Mouse (Mus musculus) neural tube, embryonic 15.5 days (tissue): ENCODE measurements around the gene Gadd45a. TPM values are rescaled to one million over a fixed set of nuclear protein-coding genes. Genes with fewer than 3 reads are reported as not detected.
A peak's percentile ranks its signal among the peaks of the same experiment; 100 is the strongest.

Experiments
- ATAC-seq: fragments of 200-750 bp; cut with Nextera tagmentation; 2 replicates; pipeline ENCODE4 v1.8.0; 2017; ENCODE audit warnings: mild to moderate bottlenecking, moderate TSS enrichment, moderate library complexity; ENCODE audit not compliant: low FRiP score
- H3K27ac ChIP-seq: fragments of 300-500 bp; sonication (generic); replicated peaks from 2 replicates; pipeline ENCODE4 v1.5.1; 2015; ENCODE audit warnings: mild to moderate bottlenecking, inconsistent platforms
- H3K27me3 ChIP-seq: fragments of 300-500 bp; sonication (generic); replicated peaks from 2 replicates; pipeline ENCODE4 v1.6.1; 2015; ENCODE audit warnings: inconsistent platforms
- H3K36me3 ChIP-seq: fragments of 300-500 bp; sonication (generic); 2 replicates; pipeline ENCODE4 v1.6.1; 2015; ENCODE audit warnings: inconsistent platforms
- H3K4me1 ChIP-seq: fragments of 300-500 bp; sonication (generic); 2 replicates; pipeline ENCODE4 v1.6.1; 2015; ENCODE audit warnings: inconsistent platforms
- H3K4me2 ChIP-seq: fragments of 300-500 bp; sonication (generic); 2 replicates; pipeline ENCODE4 v1.6.1; 2015; ENCODE audit warnings: inconsistent platforms, mild to moderate bottlenecking, moderate library complexity
- H3K4me3 ChIP-seq: fragments of 300-500 bp; sonication (generic); replicated peaks from 2 replicates; pipeline ENCODE4 v1.5.1; 2015; ENCODE audit warnings: mild to moderate bottlenecking, inconsistent platforms
- H3K9ac ChIP-seq: fragments of 300-500 bp; sonication (generic); replicated peaks from 2 replicates; pipeline ENCODE4 v1.6.1; 2015; ENCODE audit warnings: mild to moderate bottlenecking, inconsistent platforms
- H3K9me3 ChIP-seq: fragments of 300-500 bp; sonication (generic); replicated peaks from 2 replicates; pipeline ENCODE4 v1.6.1; 2016; ENCODE audit warnings: inconsistent platforms
- WGBS: fragments of 180-500 bp; shearing (Covaris S2); methylation state at CpG from one replicate; pipeline ENCODE4 v1.1.7; 2015; ENCODE audit warnings: mixed read lengths; 5-methylcytosine and 5-hydroxymethylcytosine counted together
- polyA plus RNA-seq: library from polyadenylated mRNA; unstranded; fragments of >200 nt; fragmentation: Nextera tagmentation; extraction: Ambion mirVana; gene quantifications from 2 replicates; pipeline ENCODE4 v1.2.1, GENCODE M21; 2015

Gene Gadd45a
- 15.8 and 23.4 TPM in 2 replicates for polyA plus RNA-seq

GRCm38 (mm10) chr6:67036837-67037628 is at the start of gene Gadd45a:
TSS of gene Gadd45a (minus strand) at chr6:67037457.
- Histone ChIP-seq H3K4me3 (peak within 1 kb of the TSS; percentile 90), H3K9ac (peak within 1 kb of the TSS; percentile 93), H3K9me3 (no peaks in the 10 kb centered on the region), H3K27me3 (no peaks in the 10 kb centered on the region), H3K36me3 (no peaks in the 10 kb centered on the region), H3K27ac (peak within 1 kb of the TSS; percentile 94), H3K4me2 (peak within 1 kb of the TSS; percentile 67), H3K4me1 (peaks cover 23% of the 10 kb centered on the region)
- peak; percentile 97 for ATAC-seq
- under 1% methylated on average over 69 of the region's 69 CpGs for WGBS

- 92% methylated on average over 9 of the region's 9 CpGs for WGBS
- Histone ChIP-seq H3K27ac (no peak overlapping the region), H3K36me3 (no peaks in the 10 kb centered on the region), H3K9ac (no peak overlapping the region), H3K4me2 (no peak overlapping the region), H3K4me1 (no peaks in the 10 kb centered on the region), H3K4me3 (no peak overlapping the region), H3K27me3 (no peaks in the 10 kb centered on the region), H3K9me3 (no peaks in the 10 kb centered on the region)
- no peak for ATAC-seq
Observed at GRCm38 (mm10) chr6:67085850-67086437, 48.7 kb upstream of the Gadd45a start.

GRCm38 (mm10) chr6:67084465-67084864 is 47.2 kb upstream of the Gadd45a start:
- no peaks in the 10 kb centered on the region for H3K4me1 ChIP-seq
- no peak overlapping the region for H3K9ac ChIP-seq
- no peak overlapping the region for H3K27ac ChIP-seq
- no peak for ATAC-seq
- H3K4me2 ChIP-seq, result no peak overlapping the region
- no peaks in the 10 kb centered on the region for H3K9me3 ChIP-seq
- H3K36me3 ChIP-seq, result no peaks in the 10 kb centered on the region
- no peaks in the 10 kb centered on the region for H3K27me3 ChIP-seq
- 91% methylated on average over 2 of the region's 2 CpGs for WGBS
- no peak overlapping the region for H3K4me3 ChIP-seq

GRCm38 (mm10) chr6:67081141-67081540 is 43.9 kb upstream of the Gadd45a start:
- WGBS, result 90% methylated on average over 4 of the region's 4 CpGs
- H3K36me3 ChIP-seq, result no peaks in the 10 kb centered on the region

GRCm38 (mm10) chr6:67078076-67078475 is 40.8 kb upstream of the Gadd45a start:
- Histone ChIP-seq H3K4me1 (no peaks in the 10 kb centered on the region; the same call in 1 of the 2 replicates), H3K4me2 (no peak overlapping the region), H3K36me3 (no peaks in the 10 kb centered on the region), H3K4me3 (no peak overlapping the region), H3K9ac (no peak overlapping the region), H3K9me3 (no peaks in the 10 kb centered on the region), H3K27ac (no peak overlapping the region), H3K27me3 (no peaks in the 10 kb centered on the region)
- no peak for ATAC-seq
- 75% methylated on average over 3 of the region's 3 CpGs for WGBS

More at GRCm38 (mm10) chr6:67081141-67081540, 43.9 kb upstream of the Gadd45a start:
- Histone ChIP-seq H3K9ac (no peak overlapping the region), H3K4me1 (no peaks in the 10 kb centered on the region; the same call in 1 of the 2 replicates), H3K4me2 (no peak overlapping the region), H3K4me3 (no peak overlapping the region), H3K27ac (no peak overlapping the region), H3K27me3 (no peaks in the 10 kb centered on the region), H3K9me3 (no peaks in the 10 kb centered on the region)
- ATAC-seq, result no peak

- Histone ChIP-seq H3K4me3 (no peak overlapping the region), H3K9me3 (no peaks in the 10 kb centered on the region), H3K4me2 (no peak overlapping the region), H3K27me3 (no peaks in the 10 kb centered on the region), H3K27ac (peak overlapping the region; percentile 29; the same call in 1 of the 2 replicates), H3K36me3 (no peaks in the 10 kb centered on the region), H3K9ac (no peak overlapping the region), H3K4me1 (no peaks in the 10 kb centered on the region; the same call in 1 of the 2 replicates)
- no peak for ATAC-seq
- 52% methylated on average over 3 of the region's 3 CpGs for WGBS
Observed at GRCm38 (mm10) chr6:67077477-67077876, 40.2 kb upstream of the Gadd45a start.

GRCm38 (mm10) chr6:67076348-67076747 is 39.1 kb upstream of the Gadd45a start:
- Histone ChIP-seq H3K27me3 (no peaks in the 10 kb centered on the region), H3K9ac (no peak overlapping the region), H3K4me2 (no peak overlapping the region), H3K36me3 (no peaks in the 10 kb centered on the region), H3K9me3 (no peaks in the 10 kb centered on the region), H3K27ac (no peak overlapping the region), H3K4me3 (no peak overlapping the region), H3K4me1 (no peaks in the 10 kb centered on the region; the same call in 1 of the 2 replicates)
- 67% methylated on average over 1 of the region's 1 CpGs for WGBS
- ATAC-seq, result no peak

- no peak overlapping the region for H3K4me3 ChIP-seq
- no peak overlapping the region for H3K9ac ChIP-seq
- no peaks in the 10 kb centered on the region for H3K27me3 ChIP-seq
- no peak overlapping the region for H3K27ac ChIP-seq
- ATAC-seq, result no peak
- H3K9me3 ChIP-seq, result no peaks in the 10 kb centered on the region
- H3K4me2 ChIP-seq, result no peak overlapping the region
- H3K4me1 ChIP-seq, result peaks cover 3% of the 10 kb centered on the region
- no peaks in the 10 kb centered on the region for H3K36me3 ChIP-seq
Observed at GRCm38 (mm10) chr6:67074868-67075267, 37.6 kb upstream of the Gadd45a start.

GRCm38 (mm10) chr6:67073929-67074328 is 36.7 kb upstream of the Gadd45a start:
- Histone ChIP-seq H3K27ac (no peak overlapping the region), H3K27me3 (no peaks in the 10 kb centered on the region), H3K4me3 (no peak overlapping the region), H3K9ac (no peak overlapping the region), H3K36me3 (no peaks in the 10 kb centered on the region), H3K4me2 (no peak overlapping the region), H3K4me1 (peaks cover 10% of the 10 kb centered on the region), H3K9me3 (no peaks in the 10 kb centered on the region)
- 84% methylated on average over 5 of the region's 5 CpGs for WGBS
- no peak for ATAC-seq

- H3K4me2 ChIP-seq, result no peak overlapping the region
- no peak for ATAC-seq
- H3K4me3 ChIP-seq, result no peak overlapping the region
- no peaks in the 10 kb centered on the region for H3K27me3 ChIP-seq
- H3K9ac ChIP-seq, result no peak overlapping the region
- H3K4me1 ChIP-seq, result peaks cover 10% of the 10 kb centered on the region
- no peaks in the 10 kb centered on the region for H3K36me3 ChIP-seq
- no peaks in the 10 kb centered on the region for H3K9me3 ChIP-seq
- WGBS, result 96% methylated on average over 4 of the region's 4 CpGs
- no peak overlapping the region for H3K27ac ChIP-seq
Observed at GRCm38 (mm10) chr6:67073446-67073845, 36.2 kb upstream of the Gadd45a start.

- H3K4me3 ChIP-seq, result no peak overlapping the region
- H3K4me2 ChIP-seq, result no peak overlapping the region
- no peak for ATAC-seq
- no peaks in the 10 kb centered on the region for H3K9me3 ChIP-seq
- H3K9ac ChIP-seq, result no peak overlapping the region
- H3K36me3 ChIP-seq, result no peaks in the 10 kb centered on the region
- no peaks in the 10 kb centered on the region for H3K27me3 ChIP-seq
- no peak overlapping the region for H3K27ac ChIP-seq
- 95% methylated on average over 1 of the region's 1 CpGs for WGBS
- H3K4me1 ChIP-seq, result peaks cover 10% of the 10 kb centered on the region; the same call in 1 of the 2 replicates
Observed at GRCm38 (mm10) chr6:67071615-67072014, 34.4 kb upstream of the Gadd45a start.

GRCm38 (mm10) chr6:67069800-67070315 is 32.6 kb upstream of the Gadd45a start:
- no peak; the same call in 1 of the 2 replicates for ATAC-seq

More at GRCm38 (mm10) chr6:67069800-67070315, 32.6 kb upstream of the Gadd45a start:
- WGBS, result 56% methylated on average over 9 of the region's 9 CpGs
- Histone ChIP-seq H3K9ac (no peak overlapping the region), H3K9me3 (no peaks in the 10 kb centered on the region), H3K4me2 (0 out of 2 replicates have a peak overlapping the region, but pooled peaks have one; percentile 6), H3K27me3 (no peaks in the 10 kb centered on the region), H3K27ac (peak overlapping the region; percentile 18; the same call in 1 of the 2 replicates), H3K36me3 (no peaks in the 10 kb centered on the region), H3K4me1 (peaks cover 10% of the 10 kb centered on the region; the same call in 1 of the 2 replicates), H3K4me3 (no peak overlapping the region)
